Mouse (Mus musculus) embryonic facial prominence, embryonic 14.5 days (tissue): Measurements from ENCODE around the gene Tssk3. TPM values are rescaled to one million over a fixed set of nuclear protein-coding genes. Genes with fewer than 3 reads are reported as not detected.
"Not testable (repeated sequence)": the region's sequence is repeated elsewhere in the genome, so short reads cannot be mapped to it uniquely, and the experiment has no call there.

Source experiments
- ATAC-seq: fragments of 200-750 bp; cut with Nextera tagmentation; 2 replicates; pipeline ENCODE4 v1.8.0; 2017; ENCODE audit warnings: low read depth, moderate number of reproducible peaks, moderate TSS enrichment
- DNase-seq: peaks from one replicate; pipeline ENCODE4 v3.0.0-alpha.2; 2015; ENCODE audit warnings: low spot score
- H3K27ac ChIP-seq: fragments of 300-500 bp; sonication (generic); replicated peaks from 2 replicates; pipeline ENCODE4 v1.5.1; 2014; ENCODE audit warnings: low read depth, mild to moderate bottlenecking, low read length, moderate library complexity
- H3K27me3 ChIP-seq: fragments of 300-500 bp; sonication (generic); replicated peaks from 2 replicates; pipeline ENCODE4 v1.6.1; 2014; ENCODE audit warnings: low read length; ENCODE audit not compliant: control insufficient read depth, insufficient read depth
- H3K36me3 ChIP-seq: fragments of 300-500 bp; sonication (generic); 2 replicates; pipeline ENCODE4 v1.6.1; 2014; ENCODE audit warnings: low read length, mixed read lengths; ENCODE audit not compliant: control insufficient read depth, insufficient read depth
- H3K4me1 ChIP-seq: fragments of 300-500 bp; sonication (generic); 2 replicates; pipeline ENCODE4 v1.6.1; 2014; ENCODE audit warnings: antibody characterized with exemption, low read length; ENCODE audit not compliant: control insufficient read depth, insufficient read depth
- H3K4me2 ChIP-seq: fragments of 300-500 bp; sonication (generic); 2 replicates; pipeline ENCODE4 v1.6.1; 2014; ENCODE audit warnings: low read depth, mild to moderate bottlenecking, low read length, moderate library complexity, mixed read lengths
- H3K4me3 ChIP-seq: fragments of 300-500 bp; sonication (generic); 2 replicates; pipeline ENCODE4 v1.5.1; 2014; ENCODE audit warnings: low read depth, mild to moderate bottlenecking, low read length
- H3K9ac ChIP-seq: fragments of 300-500 bp; sonication (generic); 2 replicates; pipeline ENCODE4 v1.6.1; 2014; ENCODE audit warnings: low read depth, mild to moderate bottlenecking, low read length, moderate library complexity, mixed read lengths
- H3K9me3 ChIP-seq: fragments of 300-500 bp; sonication (generic); 2 replicates; pipeline ENCODE4 v1.6.1; 2016; ENCODE audit warnings: low read length; ENCODE audit not compliant: control insufficient read depth
- WGBS: fragments of 180-500 bp; shearing (Covaris S2); extraction: QIAGEN DNeasy Blood & Tissue Kit; methylation state at CpG from one replicate; pipeline ENCODE4 v1.1.7; 2014; 5-methylcytosine and 5-hydroxymethylcytosine counted together
- polyA plus RNA-seq: library from polyadenylated mRNA; unstranded; fragments of >200 nt; fragmentation: Nextera tagmentation; extraction: Ambion mirVana; gene quantifications from 2 replicates; pipeline ENCODE4 v1.2.1, GENCODE M21; 2014

The Tssk3 gene
- polyA plus RNA-seq = not detected in 2 replicates

- Histone ChIP-seq H3K36me3 (peaks cover 31% of the 10 kb centered on the region), H3K4me2 (peak within 1 kb of the TSS; percentile 69), H3K27ac (no peak within 1 kb of the TSS), H3K9me3 (no peaks in the 10 kb centered on the region), H3K4me1 (no peaks in the 10 kb centered on the region), H3K9ac (peak within 1 kb of the TSS; percentile 46; the same call in 1 of the 2 replicates), H3K4me3 (peak within 1 kb of the TSS; percentile 40), H3K27me3 (peaks cover 23% of the 10 kb centered on the region)
- peak; percentile 41 for ATAC-seq
- DNase-seq = peak; percentile 46
- 3% methylated on average over 49 of the region's 70 CpGs for WGBS
Observed at GRCm38 (mm10) chr4:129490972-129491880, at the start of gene Tssk3, which contains the start of gene Fam229a. Tssk3 (minus strand) TSS chr4:129491022. Fam229a (plus strand) TSS chr4:129491190.

- H3K9ac ChIP-seq = no peak overlapping the region
- no peaks in the 10 kb centered on the region for H3K27me3 ChIP-seq
- no peak overlapping the region for H3K4me2 ChIP-seq
- H3K4me3 ChIP-seq = no peak overlapping the region
- H3K4me1 ChIP-seq = 0 out of 2 replicates have a peak, but pooled peaks cover 3% of the 10 kb centered on the region
- WGBS = 89% methylated on average over 6 of the region's 6 CpGs
- ATAC-seq (no peak), DNase-seq (no peak)
- no peak overlapping the region for H3K27ac ChIP-seq
- peaks cover 37% of the 10 kb centered on the region for H3K36me3 ChIP-seq
- no peaks in the 10 kb centered on the region for H3K9me3 ChIP-seq
Observed at GRCm38 (mm10) chr4:129540012-129540411, 49.2 kb upstream of the Tssk3 start.

GRCm38 (mm10) chr4:129528901-129529300 is 38.1 kb upstream of the Tssk3 start:
- H3K4me2 ChIP-seq, H3K4me1 ChIP-seq, ATAC-seq, H3K4me3 ChIP-seq, H3K27ac ChIP-seq, H3K9ac ChIP-seq, DNase-seq, H3K9me3 ChIP-seq, H3K27me3 ChIP-seq: not testable (repeated sequence)
- 97% methylated on average over 5 of the region's 6 CpGs for WGBS
- H3K36me3 ChIP-seq = peaks cover 85% of the 10 kb centered on the region

GRCm38 (mm10) chr4:129525889-129526288 is 35.1 kb upstream of the Tssk3 start:
- DNase-seq (no peak), ATAC-seq (no peak)
- Histone ChIP-seq H3K4me2 (no peak overlapping the region), H3K27ac (no peak overlapping the region), H3K36me3 (peaks cover 93% of the 10 kb centered on the region), H3K9me3 (no peaks in the 10 kb centered on the region), H3K4me3 (no peak overlapping the region), H3K27me3 (no peaks in the 10 kb centered on the region), H3K9ac (no peak overlapping the region), H3K4me1 (no peaks in the 10 kb centered on the region)
- WGBS = 85% methylated on average over 3 of the region's 3 CpGs

GRCm38 (mm10) chr4:129525338-129525737 is 34.5 kb upstream of the Tssk3 start:
- no peaks in the 10 kb centered on the region for H3K9me3 ChIP-seq
- no peaks in the 10 kb centered on the region for H3K4me1 ChIP-seq
- DNase-seq (no peak), ATAC-seq (no peak)
- H3K27me3 ChIP-seq = no peaks in the 10 kb centered on the region
- H3K27ac ChIP-seq = no peak overlapping the region
- H3K4me3 ChIP-seq = no peak overlapping the region
- H3K4me2 ChIP-seq = no peak overlapping the region
- no peak overlapping the region for H3K9ac ChIP-seq
- H3K36me3 ChIP-seq = peaks cover 93% of the 10 kb centered on the region
- 90% methylated on average over 5 of the region's 5 CpGs for WGBS

GRCm38 (mm10) chr4:129518519-129518918 is 27.7 kb upstream of the Tssk3 start:
- H3K36me3 ChIP-seq = peaks cover 85% of the 10 kb centered on the region
- no peak overlapping the region for H3K4me3 ChIP-seq
- H3K27me3 ChIP-seq = no peaks in the 10 kb centered on the region

GRCm38 (mm10) chr4:129516925-129517324 is 26.1 kb upstream of the Tssk3 start:
- H3K36me3 ChIP-seq = peaks cover 69% of the 10 kb centered on the region
- H3K4me3 ChIP-seq = no peak overlapping the region
- H3K9ac ChIP-seq = no peak overlapping the region
- DNase-seq (peak; percentile 87), ATAC-seq (no peak; the same call in 1 of the 2 replicates)
- 32% methylated on average over 2 of the region's 2 CpGs for WGBS
- no peaks in the 10 kb centered on the region for H3K9me3 ChIP-seq
- H3K27ac ChIP-seq = peak overlapping the region; percentile 59
- H3K4me1 ChIP-seq = peaks cover 5% of the 10 kb centered on the region
- no peaks in the 10 kb centered on the region for H3K27me3 ChIP-seq
- H3K4me2 ChIP-seq = no peak overlapping the region

More at GRCm38 (mm10) chr4:129518519-129518918, 27.7 kb upstream of the Tssk3 start:
- Histone ChIP-seq H3K27ac (no peak overlapping the region), H3K9ac (no peak overlapping the region), H3K4me1 (no peaks in the 10 kb centered on the region), H3K9me3 (no peaks in the 10 kb centered on the region), H3K4me2 (no peak overlapping the region)
- DNase-seq = no peak
- no peak for ATAC-seq
- 84% methylated on average over 7 of the region's 8 CpGs for WGBS

- ATAC-seq (peak; percentile 32), DNase-seq (peak; percentile 62)
- H3K36me3 ChIP-seq = peaks cover 43% of the 10 kb centered on the region
- 2% methylated on average over 17 of the region's 35 CpGs for WGBS
- H3K27ac ChIP-seq = peak overlapping the region; percentile 96
- H3K27me3 ChIP-seq = no peaks in the 10 kb centered on the region
- no peaks in the 10 kb centered on the region for H3K9me3 ChIP-seq
- H3K4me1 ChIP-seq = peaks cover 13% of the 10 kb centered on the region
- peak overlapping the region; percentile 99 for H3K4me3 ChIP-seq
- peak overlapping the region; percentile 100 for H3K9ac ChIP-seq
- H3K4me2 ChIP-seq = peak overlapping the region; percentile 67
Observed at GRCm38 (mm10) chr4:129514300-129514898, 23.6 kb upstream of the Tssk3 start.
